Mouse (Mus musculus) hindbrain, postnatal 0 days (tissue): Measurements from ENCODE around the gene Shisa7. TPM values are rescaled to one million over a fixed set of nuclear protein-coding genes. Genes with fewer than 3 reads are reported as not detected.
"Not testable (repeated sequence)": the region's sequence is repeated elsewhere in the genome, so short reads cannot be mapped to it uniquely, and the experiment has no call there.

ENCODE experiments used
- ATAC-seq: fragments of 200-750 bp; cut with Nextera tagmentation; 2 replicates; pipeline ENCODE4 v1.8.0; 2017; ENCODE audit warnings: mild to moderate bottlenecking, moderate TSS enrichment, moderate library complexity
- DNase-seq: peaks from one replicate; pipeline ENCODE4 v3.0.0-alpha.2; 2015; ENCODE audit warnings: low spot score
- H3K27ac ChIP-seq: fragments of 300-500 bp; sonication (generic); 2 replicates; pipeline ENCODE4 v1.5.1; 2014; ENCODE audit warnings: mild to moderate bottlenecking
- H3K27me3 ChIP-seq: fragments of 300-500 bp; sonication (generic); 2 replicates; pipeline ENCODE4 v1.6.1; 2014; ENCODE audit warnings: low read length, mixed read lengths; ENCODE audit not compliant: insufficient read depth
- H3K36me3 ChIP-seq: fragments of 300-500 bp; sonication (generic); 2 replicates; pipeline ENCODE4 v1.6.1; 2014; ENCODE audit warnings: low read length, mixed read lengths; ENCODE audit not compliant: insufficient read depth
- H3K4me1 ChIP-seq: fragments of 300-500 bp; sonication (generic); 2 replicates; pipeline ENCODE4 v1.6.1; 2014; ENCODE audit warnings: antibody characterized with exemption, low read length, mixed read lengths; ENCODE audit not compliant: insufficient read depth
- H3K4me2 ChIP-seq: fragments of 300-500 bp; sonication (generic); 2 replicates; pipeline ENCODE4 v1.6.1; 2014; ENCODE audit warnings: low read depth, mild to moderate bottlenecking, low read length, moderate library complexity, mixed read lengths
- H3K4me3 ChIP-seq: fragments of 300-500 bp; sonication (generic); 2 replicates; pipeline ENCODE4 v1.5.1; 2014; ENCODE audit warnings: low read length
- H3K9ac ChIP-seq: fragments of 300-500 bp; sonication (generic); replicated peaks from 2 replicates; pipeline ENCODE4 v1.6.1; 2014; ENCODE audit warnings: mild to moderate bottlenecking, low read length, moderate library complexity, mixed read lengths
- H3K9me3 ChIP-seq: fragments of 300-500 bp; sonication (generic); 2 replicates; pipeline ENCODE4 v1.6.1; 2016; ENCODE audit warnings: low read length, mixed read lengths
- CTCF ChIP-seq: IDR thresholded peaks from 2 replicates; pipeline ENCODE4 v1.5.1; 2016; ENCODE audit warnings: antibody characterized with exemption, control low read depth, low read depth
- WGBS: fragments of 180-500 bp; shearing (Covaris S2); extraction: QIAGEN DNeasy Blood & Tissue Kit; methylation state at CpG from one replicate; pipeline ENCODE4 v1.1.7; 2014; 5-methylcytosine and 5-hydroxymethylcytosine counted together
- polyA plus RNA-seq: library from polyadenylated mRNA; unstranded; fragments of >200 nt; fragmentation: Nextera tagmentation; extraction: Ambion mirVana; gene quantifications from 2 replicates; pipeline ENCODE4 v1.2.1, GENCODE M21; 2015
- total RNA-seq: library from RNA; depleted of rRNA; stranded (reverse); fragments of >200 nt; gene quantifications from 2 replicates; pipeline ENCODE4 v1.2.3, GENCODE M21; 2014; rRNA removed

The Shisa7 gene
- total RNA-seq (46.3 and 49.3 TPM in 2 replicates), polyA plus RNA-seq (5.7 and 6.9 TPM in 2 replicates)

DNA sequence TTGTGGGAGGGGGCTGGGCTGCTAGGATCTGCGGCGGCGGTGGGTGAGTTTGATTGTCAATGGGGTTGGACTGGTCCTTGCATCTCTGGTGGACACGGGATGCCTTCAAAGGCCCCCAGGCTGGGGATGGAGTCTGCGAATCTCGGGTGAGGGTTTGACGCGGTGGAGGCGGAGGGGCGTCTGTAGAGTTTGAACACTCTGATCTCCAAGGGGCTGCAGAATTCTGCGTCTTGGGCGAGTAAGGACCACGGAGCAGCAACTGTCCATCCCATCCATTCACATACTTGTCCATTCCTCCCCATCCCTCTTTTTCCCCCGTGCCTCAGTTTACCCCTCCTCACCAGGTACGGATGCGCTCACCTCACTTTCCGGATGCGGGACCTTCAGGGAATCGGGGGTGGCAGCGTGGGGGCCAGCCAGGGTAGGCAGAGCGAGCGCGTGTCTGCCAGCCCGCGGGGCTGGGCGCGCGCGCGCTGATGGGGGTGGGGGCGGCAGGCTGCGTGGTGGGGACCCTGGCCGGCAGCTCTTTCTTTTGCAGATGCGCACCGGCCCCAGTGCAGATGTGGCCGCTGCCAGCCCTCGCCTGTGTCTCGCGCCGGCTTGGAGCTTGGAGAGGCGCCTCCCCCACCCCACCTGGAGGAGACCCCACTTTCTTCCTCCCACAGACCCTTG lies at the start of gene Shisa7:
Shisa7 (minus strand) TSS at position 452 of the 672 bp plus-strand sequence.
- under 1% methylated on average over 38 of the region's 41 CpGs for WGBS
- Histone ChIP-seq H3K9me3 (no peaks in the 10 kb centered on the region), H3K9ac (peak within 1 kb of the TSS; percentile 63), H3K27ac (peak within 1 kb of the TSS; percentile 77), H3K36me3 (no peaks in the 10 kb centered on the region), H3K4me1 (0 out of 2 replicates have a peak, but pooled peaks cover 6% of the 10 kb centered on the region), H3K4me3 (peak within 1 kb of the TSS; percentile 57), H3K27me3 (no peaks in the 10 kb centered on the region), H3K4me2 (peak within 1 kb of the TSS; percentile 86)
- DNase-seq (peak; percentile 15), ATAC-seq (peak; percentile 76)
- no peak for TF ChIP-seq CTCF

GRCm38 (mm10) chr7:4886680-4887079 lies 42.2 kb upstream of the Shisa7 start:
- no peak overlapping the region for H3K4me2 ChIP-seq
- no peak overlapping the region for H3K4me3 ChIP-seq
- TF ChIP-seq CTCF: no peak
- no peak overlapping the region for H3K27ac ChIP-seq
- H3K36me3 ChIP-seq: no peaks in the 10 kb centered on the region
- ATAC-seq: no peak
- WGBS: 66% methylated on average over 4 of the region's 4 CpGs
- H3K9me3 ChIP-seq: no peaks in the 10 kb centered on the region
- no peak for DNase-seq
- no peak overlapping the region for H3K9ac ChIP-seq
- H3K4me1 ChIP-seq: no peaks in the 10 kb centered on the region
- no peaks in the 10 kb centered on the region for H3K27me3 ChIP-seq

GRCm38 (mm10) chr7:4879036-4879435 lies 34.5 kb upstream of the Shisa7 start:
- not testable (repeated sequence) for DNase-seq, H3K36me3 ChIP-seq
- WGBS: 70% methylated on average over 1 of the region's 1 CpGs

DNA sequence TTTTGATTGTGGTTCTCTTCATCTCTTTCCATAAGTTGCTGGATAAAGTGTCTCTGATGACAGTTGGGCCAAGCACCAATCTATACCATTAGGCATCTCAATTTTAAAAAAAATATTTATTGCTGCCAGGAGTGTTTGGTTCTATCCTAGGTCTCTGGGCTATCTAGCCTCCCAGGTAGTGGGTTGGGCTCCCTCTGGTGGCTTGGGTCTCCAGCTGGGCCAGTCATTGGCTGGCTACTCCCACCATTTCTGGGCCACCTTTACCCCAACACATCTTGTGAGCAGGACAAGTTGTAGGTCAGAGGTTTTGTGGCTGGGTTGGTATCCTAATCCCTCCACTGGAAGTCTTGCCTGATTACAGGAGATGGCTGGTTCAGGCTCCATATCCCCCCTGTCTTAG lies 33.7 kb upstream of the Shisa7 start:
- Histone ChIP-seq H3K27ac (no peak overlapping the region), H3K4me1 (peaks cover 7% of the 10 kb centered on the region; the same call in 1 of the 2 replicates), H3K4me3 (no peak overlapping the region), H3K36me3 (no peaks in the 10 kb centered on the region), H3K27me3 (no peaks in the 10 kb centered on the region), H3K4me2 (0 out of 2 replicates have a peak overlapping the region, but pooled peaks have one; percentile 82), H3K9ac (no peak overlapping the region), H3K9me3 (no peaks in the 10 kb centered on the region)
- TF ChIP-seq CTCF: no peak; the same call in 1 of the 2 replicates
- ATAC-seq: no peak
- no peak for DNase-seq

More at GRCm38 (mm10) chr7:4879036-4879435, 34.5 kb upstream of the Shisa7 start:
- not testable (repeated sequence) for H3K27me3 ChIP-seq, H3K4me1 ChIP-seq, ATAC-seq, H3K27ac ChIP-seq, H3K9ac ChIP-seq, H3K9me3 ChIP-seq, H3K4me3 ChIP-seq, H3K4me2 ChIP-seq

DNA sequence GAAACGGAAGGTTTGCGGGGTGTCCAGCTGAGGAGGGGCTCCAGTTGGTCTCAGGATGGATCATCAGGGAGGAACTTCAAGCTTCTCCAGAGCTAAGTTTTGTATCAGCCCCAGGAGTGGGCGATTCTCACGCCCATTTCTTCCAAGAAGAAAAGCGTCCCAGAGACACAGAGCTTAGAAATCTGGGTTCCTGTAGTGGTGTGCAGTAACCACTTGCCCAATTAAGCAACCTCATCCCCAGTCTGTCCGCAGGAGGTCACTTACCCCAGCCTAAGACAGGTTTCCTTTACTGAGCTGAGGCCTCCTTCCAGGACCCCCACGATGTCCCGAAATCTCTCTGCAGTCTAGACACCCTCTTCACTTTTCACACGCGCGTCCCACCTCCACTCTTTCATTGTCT lies 32.7 kb upstream of the Shisa7 start:
- peak overlapping the region; percentile 49; the same call in 1 of the 2 replicates for H3K9ac ChIP-seq
- no peaks in the 10 kb centered on the region for H3K9me3 ChIP-seq
- no peak for TF ChIP-seq CTCF
- H3K4me1 ChIP-seq: peaks cover 7% of the 10 kb centered on the region; the same call in 1 of the 2 replicates
- DNase-seq: no peak
- 8% methylated on average over 11 of the region's 11 CpGs for WGBS
- H3K27ac ChIP-seq: peak overlapping the region; percentile 60; the same call in 1 of the 2 replicates
- ATAC-seq: no peak
- H3K4me2 ChIP-seq: peak overlapping the region; percentile 82
- no peaks in the 10 kb centered on the region for H3K27me3 ChIP-seq
- no peaks in the 10 kb centered on the region for H3K36me3 ChIP-seq
- peak overlapping the region; percentile 45 for H3K4me3 ChIP-seq

DNA sequence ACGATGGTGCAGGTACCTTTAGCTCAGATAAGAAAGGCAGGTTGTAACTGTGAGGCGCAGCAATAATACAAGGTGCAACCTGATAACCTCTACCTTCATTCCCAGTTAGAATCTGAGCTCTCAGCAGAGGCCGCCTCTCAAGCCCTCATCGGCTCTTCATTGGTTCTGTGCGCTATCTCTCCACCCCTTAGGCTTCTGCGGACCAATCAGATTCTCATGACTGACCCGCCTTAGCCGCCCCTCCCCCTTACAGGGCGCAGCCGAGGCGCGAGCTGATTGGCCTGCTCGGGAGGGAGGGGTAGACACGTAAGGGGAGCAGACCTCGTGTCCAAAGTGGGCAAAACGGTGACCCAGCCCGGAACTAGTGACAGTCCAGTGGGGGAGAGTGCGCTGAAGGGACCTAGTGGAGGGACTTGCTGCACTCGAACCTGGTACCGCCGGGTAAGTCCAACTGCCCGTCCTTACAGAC lies 32.3 kb upstream of the Shisa7 start, which contains the start of gene Isoc2a:
Isoc2a (plus strand) TSS at position 401 of the 469 bp plus-strand sequence.
- peak within 1 kb of the TSS; percentile 60; the same call in 1 of the 2 replicates for H3K27ac ChIP-seq
- ATAC-seq (peak; percentile 100), DNase-seq (peak; percentile 96)
- H3K9me3 ChIP-seq: no peaks in the 10 kb centered on the region
- peaks cover 7% of the 10 kb centered on the region; the same call in 1 of the 2 replicates for H3K4me1 ChIP-seq
- 0% methylated on average over 22 of the region's 22 CpGs for WGBS
- H3K27me3 ChIP-seq: no peaks in the 10 kb centered on the region
- peak within 1 kb of the TSS; percentile 45 for H3K4me3 ChIP-seq
- peak within 1 kb of the TSS; percentile 82 for H3K4me2 ChIP-seq
- peak within 1 kb of the TSS; percentile 49; the same call in 1 of the 2 replicates for H3K9ac ChIP-seq
- no peak for TF ChIP-seq CTCF
- no peaks in the 10 kb centered on the region for H3K36me3 ChIP-seq

- WGBS: 55% methylated on average over 6 of the region's 6 CpGs
- H3K9ac ChIP-seq: no peak within 1 kb of the TSS
- H3K27me3 ChIP-seq: no peaks in the 10 kb centered on the region
- TF ChIP-seq CTCF: no peak
- H3K27ac ChIP-seq: no peak within 1 kb of the TSS
- no peaks in the 10 kb centered on the region for H3K36me3 ChIP-seq
- no peak for DNase-seq
- H3K4me2 ChIP-seq: no peak within 1 kb of the TSS
- H3K9me3 ChIP-seq: no peaks in the 10 kb centered on the region
- no peaks in the 10 kb centered on the region for H3K4me1 ChIP-seq
- no peak for ATAC-seq
- no peak within 1 kb of the TSS for H3K4me3 ChIP-seq
These were observed 25.6 kb upstream of the Shisa7 start, which contains the start of gene Isoc2b for GRCm38 (mm10) chr7:4870133-4870532. Gene Isoc2b (minus strand): TSS chr7:4870258.
